Mouse (Mus musculus) G1E-ER4 (cell line): ENCODE data around the gene 4933427D14Rik. TPM values are rescaled to one million over a fixed set of nuclear protein-coding genes. Genes with fewer than 3 reads are reported as not detected.

Experiments
- GATA1 ChIP-seq: IDR thresholded peaks from one replicate; pipeline ENCODE4 v1.8.0; 2012; ENCODE audit warnings: low read length, inconsistent platforms
- polyA plus RNA-seq: library from polyadenylated mRNA; stranded (reverse); fragments of >175 nt; gene quantifications from 2 replicates; pipeline ENCODE4 v1.2.3, GENCODE M21; 2012

Gene 4933427D14Rik
- 2.4 TPM in 2 replicates for polyA plus RNA-seq

DNA sequence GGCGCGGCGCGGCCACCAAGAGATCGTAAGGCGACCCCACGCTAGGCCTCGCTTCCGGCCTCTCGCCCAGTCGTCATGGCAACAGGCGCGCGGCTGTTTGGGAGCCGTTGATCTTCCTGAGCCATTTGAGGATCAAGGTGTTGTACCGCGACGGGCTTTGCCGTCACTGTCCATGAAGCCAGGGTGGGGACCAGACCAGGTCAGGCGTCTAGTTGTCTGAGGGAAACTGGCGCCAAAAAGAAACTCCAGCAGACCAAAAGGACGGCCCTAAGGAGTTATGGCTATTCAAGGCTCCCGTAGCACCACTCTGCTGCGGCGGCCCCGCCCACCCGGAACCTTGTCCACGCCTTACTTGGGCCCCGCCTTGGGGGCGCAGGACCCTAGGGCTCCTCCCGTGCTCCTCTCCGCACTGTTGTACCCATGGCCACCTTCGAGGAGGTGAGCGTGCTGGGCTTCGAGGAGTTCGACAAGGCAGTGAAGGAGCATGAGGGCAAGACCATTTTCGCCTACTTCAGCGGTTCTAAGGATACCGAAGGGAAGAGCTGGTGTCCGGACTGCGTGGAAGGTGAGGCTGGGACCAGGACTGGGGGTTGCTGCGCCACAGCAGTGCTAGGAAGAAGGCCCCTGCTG, at the start of gene 4933427D14Rik, which contains the start of gene Txndc17:
Gene 4933427D14Rik (minus strand): TSS at position 256 of the 630 bp plus-strand sequence.
Gene Txndc17 (plus strand): TSS at position 344 of the 630 bp plus-strand sequence.
- no peak for TF ChIP-seq GATA1

DNA sequence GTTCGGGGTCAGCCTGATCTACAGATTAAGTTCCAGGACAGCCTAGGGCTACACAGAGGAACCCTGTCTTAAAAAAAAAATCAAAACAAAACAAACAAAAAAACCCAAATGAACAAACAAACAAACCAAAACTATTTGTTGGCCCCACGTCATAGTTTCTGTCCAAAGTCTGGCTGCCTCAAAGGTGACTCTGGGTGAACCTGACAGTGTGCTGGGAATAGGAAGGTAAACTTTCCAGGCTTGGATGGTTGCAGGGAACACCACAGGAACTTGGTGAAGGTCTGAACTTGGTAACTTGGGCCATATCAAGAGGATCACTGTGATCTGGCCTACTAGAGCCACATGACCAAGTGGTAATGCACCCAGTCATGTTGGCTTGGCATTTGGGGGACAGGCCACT, 49.2 kb upstream of the 4933427D14Rik start:
- no peak for TF ChIP-seq GATA1

DNA sequence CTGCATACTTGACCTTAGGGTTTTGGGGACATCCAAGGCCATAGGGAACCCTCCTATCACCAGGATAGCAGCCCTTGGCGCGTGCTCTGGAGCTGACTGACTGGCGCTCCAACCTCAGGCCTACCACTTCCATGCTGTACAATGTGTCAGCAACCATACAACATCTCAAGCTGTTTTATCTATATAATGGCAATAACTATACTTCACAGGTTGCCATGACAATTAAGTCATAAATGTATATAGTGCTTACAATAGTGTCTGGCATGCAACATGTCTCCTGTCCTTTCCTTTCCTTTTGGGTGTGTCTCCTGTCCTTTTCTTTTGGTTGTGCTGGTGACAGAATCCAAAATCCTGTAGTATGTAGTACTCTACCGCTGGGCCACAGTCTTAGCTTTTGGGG, 48.4 kb upstream of the 4933427D14Rik start:
- no peak for TF ChIP-seq GATA1

DNA sequence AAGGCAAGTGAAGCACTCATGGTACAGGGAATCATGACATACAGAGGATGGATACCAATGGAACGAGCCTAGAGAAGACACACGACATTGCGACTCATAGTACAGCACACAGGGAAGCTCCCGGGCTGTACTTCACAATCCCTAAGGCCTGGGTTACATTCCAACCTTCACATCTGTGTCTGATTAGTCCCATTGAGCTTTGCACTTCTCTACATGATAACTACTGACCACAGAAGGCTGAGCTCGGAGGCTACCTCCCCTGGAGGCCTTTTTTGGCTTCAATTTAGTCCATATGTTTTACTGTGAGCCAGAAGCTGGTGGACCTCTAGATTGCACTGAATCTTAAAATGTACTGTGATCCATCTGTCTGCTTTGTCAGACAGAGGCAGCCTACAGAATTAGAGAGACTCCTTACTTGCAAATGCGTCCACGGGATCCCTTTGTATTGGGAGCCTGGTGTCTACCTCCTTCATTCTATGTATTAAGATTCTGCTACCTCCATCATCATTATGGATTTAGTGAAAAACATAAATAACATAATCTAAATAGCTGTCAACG, 38.0 kb upstream of the 4933427D14Rik start:
- no peak for TF ChIP-seq GATA1

DNA sequence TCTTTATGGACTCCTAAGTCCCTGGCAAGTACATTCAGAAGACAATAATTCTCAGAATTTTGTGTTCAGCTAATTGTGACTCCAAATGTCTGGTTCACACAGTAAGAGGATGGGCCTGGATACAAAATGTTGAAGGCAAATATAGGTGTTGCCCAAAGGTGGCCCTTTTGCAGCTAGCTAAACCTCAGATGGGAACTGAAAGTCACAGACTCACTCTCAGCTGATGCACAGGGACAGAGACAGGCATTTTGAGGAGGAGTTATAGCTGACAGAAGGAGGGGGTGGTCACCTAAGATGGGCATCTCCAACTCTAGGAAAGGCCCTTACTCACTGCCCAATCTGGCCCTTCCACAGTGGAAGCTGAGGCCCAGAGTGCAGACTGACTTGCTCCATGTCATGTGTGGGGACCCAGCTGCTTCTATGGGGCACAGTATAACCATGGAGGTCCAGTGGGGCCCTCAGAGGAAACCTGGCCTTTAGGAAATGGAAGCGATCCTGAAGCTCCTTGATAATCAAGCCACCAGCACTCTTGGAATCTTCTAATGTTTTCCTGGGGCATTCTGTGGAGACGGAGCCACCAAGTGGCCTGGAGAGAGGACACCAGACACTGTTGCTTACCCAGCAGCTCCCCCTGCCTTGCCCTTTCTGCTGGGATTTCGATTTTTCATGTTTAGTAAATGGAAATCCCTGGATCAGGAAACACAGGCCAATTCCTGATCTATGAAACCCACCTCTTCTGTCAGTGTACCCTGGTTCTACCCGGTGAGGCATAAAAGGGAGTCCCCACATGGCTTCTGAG, 33.0 kb upstream of the 4933427D14Rik start:
- TF ChIP-seq GATA1: no peak

DNA sequence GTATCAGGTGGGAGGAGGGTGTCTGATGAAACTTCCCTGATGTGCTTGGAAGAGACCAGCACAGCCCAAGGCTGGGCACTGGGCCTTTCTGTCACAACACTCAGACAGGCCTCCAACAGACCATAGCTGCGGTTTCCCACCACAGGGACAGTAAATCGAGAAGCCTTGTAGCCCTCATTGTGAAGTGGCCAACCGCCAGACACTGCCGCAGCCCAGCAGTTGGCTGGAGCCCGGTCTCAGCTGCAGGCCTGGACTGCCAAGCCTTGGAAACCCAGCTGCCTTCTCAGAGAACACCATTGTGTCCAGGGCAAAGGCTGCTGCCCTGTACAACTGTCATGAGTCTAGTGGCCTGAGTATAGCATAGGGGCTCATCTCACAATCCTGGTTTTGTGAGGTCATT, 26.8 kb upstream of the 4933427D14Rik start:
- no peak for TF ChIP-seq GATA1

DNA sequence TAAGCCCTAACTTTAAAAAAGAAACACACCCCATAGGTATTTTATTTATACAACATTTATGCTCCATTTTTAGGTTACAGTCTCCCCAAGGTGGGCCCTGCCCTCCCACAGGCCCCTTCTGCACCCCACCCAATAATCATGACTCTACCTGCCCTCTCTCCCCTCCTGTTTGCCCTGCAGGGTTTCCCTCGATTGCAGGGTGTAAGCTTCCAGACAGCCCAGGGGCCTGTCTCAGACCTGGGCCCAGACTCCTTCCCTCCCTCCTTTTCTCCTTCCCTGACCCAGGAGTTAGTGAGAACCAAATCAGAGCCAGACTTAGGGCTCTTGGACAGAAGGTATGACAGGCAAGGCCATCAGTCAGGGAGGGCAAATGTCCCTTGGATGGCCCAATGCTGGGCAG, 25.7 kb upstream of the 4933427D14Rik start:
- no peak for TF ChIP-seq GATA1

DNA sequence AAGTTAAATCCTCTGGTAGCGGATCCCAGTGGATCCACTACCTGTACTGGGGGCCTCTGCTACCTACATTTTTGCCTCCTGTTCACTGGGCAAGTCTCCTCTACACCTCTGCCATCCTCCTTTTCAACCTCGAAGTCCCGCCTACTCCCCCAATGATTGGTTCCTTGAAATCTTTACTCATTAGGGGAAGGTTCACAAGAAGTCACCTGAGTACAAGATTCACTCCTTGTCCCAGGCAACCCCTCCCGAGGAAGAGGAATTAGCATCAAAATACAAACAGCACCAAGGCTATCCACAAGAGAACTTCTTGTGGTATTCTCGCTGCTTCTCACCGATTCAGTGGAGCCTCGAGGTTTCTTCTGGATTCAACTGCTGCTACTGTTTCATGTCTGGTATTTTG, 24.8 kb upstream of the 4933427D14Rik start:
- TF ChIP-seq GATA1: no peak

DNA sequence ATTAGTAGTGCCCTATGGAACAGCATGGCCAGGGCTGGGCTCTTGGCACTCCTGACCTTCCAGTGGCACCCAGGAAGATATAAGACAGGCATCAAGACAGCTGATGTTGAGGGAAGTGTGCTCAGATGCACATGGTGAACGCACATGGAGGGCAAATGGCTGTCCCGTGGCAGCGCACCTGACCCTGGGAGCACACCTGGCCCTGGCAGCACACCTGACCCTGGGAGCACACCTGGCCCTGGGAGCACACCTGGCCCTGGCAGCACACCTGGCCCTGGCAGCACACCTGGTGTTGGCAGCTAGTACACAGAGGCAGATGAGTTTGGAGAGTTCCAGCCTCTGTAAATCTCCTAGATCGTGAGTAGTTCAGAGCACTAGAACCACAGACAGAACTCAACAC, 21.3 kb upstream of the 4933427D14Rik start:
- TF ChIP-seq GATA1: no peak

DNA sequence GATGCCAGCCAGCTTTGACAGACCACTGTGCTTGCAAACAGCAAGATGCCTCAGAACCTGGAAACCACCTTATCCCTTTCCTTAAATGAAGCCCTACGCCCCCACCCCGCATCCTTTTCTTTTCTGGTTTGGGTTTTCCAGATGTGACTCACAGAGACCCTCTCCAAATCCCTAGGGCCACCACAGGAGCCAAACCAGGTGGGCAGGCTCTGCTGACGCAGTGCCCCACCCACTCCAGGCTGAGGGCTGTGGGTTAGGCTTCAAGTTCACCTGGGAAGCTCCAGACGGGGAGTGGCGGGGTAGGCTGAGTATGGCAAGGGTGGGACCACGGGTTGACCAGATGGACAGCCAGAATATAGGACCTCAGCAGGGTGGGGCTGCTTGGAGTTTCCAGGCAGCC, 19.6 kb upstream of the 4933427D14Rik start:
- TF ChIP-seq GATA1: no peak

DNA sequence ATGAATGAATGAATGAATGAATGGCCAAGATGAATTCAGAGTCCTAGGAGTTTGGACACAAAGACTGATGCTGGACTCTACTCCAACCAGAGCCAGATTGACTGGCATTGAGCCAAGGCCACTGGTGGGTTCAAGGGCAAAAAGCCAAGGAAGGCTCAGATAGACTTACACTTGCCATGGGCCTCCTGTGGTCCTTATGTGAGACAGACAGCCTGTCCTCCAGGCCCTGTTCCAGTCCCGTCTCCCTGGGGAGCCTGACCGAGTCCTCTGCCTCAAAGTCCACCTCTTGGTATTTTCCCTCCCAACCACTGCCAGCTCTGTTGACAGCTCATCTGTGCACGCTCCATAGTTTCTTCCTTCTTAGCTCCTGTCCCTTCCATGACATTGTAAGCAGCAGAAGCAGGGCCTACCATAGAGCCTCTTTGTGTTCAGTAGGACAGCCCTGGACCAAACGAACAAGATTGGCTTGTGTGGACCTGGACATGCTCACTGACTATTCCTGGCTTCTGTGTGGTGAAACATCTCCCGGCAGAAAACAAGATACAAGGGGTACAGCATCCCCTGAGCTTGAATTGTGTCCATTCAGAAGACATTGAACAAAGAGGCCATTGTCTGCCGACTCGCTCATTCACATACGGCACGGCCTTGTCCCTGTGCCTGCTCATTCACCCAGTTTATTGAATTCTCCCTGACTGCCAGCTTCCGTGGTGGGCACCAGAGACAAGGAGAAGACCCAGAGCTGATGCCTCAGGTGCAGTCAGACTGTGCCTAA, 18.9 kb upstream of the 4933427D14Rik start:
- TF ChIP-seq GATA1: no peak

DNA sequence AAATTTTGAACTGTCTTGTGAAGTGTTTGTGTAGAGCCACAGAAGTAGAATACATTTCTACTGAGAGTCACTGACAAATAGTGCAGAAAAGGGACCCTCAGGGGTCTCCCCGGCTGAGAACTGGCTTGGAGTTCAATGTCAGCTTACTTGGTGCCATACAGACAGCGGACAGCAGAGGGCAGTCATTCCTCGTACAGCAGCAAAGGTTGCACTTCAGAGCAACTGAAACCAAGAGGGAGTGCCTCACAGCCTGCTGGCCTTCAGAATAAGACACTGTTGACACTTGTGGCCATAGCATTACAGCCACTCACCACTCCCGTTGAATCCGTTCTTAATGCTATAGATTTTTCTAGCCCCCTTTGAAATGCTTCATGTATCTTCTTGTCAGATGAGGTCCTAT, 17.6 kb upstream of the 4933427D14Rik start:
- no peak for TF ChIP-seq GATA1

DNA sequence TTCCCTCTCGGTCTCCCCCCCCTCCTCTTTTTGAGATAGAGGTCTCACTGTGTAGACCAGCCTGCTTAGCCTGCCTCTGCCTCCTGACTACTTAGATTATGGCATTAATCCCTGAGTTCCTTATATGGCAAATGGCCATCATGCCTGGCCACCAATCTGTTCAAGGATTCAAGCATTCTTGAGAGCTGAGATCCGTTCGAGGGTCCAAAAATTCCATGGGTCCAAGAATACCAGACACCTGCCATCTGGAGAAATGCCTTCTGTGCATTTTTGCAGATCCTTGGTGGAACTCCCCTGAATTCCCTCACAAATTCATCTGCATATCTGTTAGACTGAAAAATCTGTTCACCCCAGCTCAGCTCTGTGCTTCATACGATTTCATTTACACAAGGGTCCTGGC, 16.2 kb upstream of the 4933427D14Rik start:
- TF ChIP-seq GATA1: no peak

DNA sequence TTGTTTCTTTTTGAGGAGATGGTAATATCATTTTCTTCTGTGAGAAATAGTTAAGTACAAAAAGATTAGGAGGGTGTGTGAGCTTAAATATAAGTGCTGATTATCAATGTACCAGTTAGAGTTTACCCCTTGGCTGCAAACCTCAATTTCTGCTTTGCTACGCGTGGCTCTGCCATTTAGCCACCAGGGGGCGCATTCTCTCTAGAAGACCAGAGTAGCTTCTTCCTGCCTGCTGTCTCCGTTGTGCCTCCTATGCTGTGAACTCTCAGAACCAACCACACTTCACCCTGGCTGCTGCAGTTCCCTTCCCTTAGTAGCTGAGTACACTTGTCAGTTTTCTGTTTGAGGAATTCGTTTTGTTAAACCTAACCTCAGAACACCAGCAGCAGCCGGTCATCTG, 14.0 kb upstream of the 4933427D14Rik start:
- no peak for TF ChIP-seq GATA1

DNA sequence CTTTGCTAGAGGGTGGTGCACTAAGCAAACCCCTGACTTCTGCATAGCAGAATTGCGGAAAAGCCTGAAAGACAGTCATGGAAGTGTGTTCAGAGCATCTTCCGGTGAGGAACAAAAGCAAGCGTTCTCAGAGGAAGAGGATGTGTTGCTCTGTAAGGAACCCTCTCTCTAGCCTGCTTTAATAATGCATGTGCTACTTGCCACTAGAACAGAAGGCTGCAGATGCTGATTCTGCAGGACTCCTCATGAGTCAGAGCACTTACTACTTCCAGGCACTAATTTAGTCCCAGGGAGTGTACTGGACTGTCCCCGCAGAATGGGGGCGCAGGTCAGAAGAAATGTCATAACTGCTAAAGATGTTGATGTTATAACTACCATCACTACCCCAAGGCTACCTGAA, 9.9 kb upstream of the 4933427D14Rik start:
- no peak for TF ChIP-seq GATA1

DNA sequence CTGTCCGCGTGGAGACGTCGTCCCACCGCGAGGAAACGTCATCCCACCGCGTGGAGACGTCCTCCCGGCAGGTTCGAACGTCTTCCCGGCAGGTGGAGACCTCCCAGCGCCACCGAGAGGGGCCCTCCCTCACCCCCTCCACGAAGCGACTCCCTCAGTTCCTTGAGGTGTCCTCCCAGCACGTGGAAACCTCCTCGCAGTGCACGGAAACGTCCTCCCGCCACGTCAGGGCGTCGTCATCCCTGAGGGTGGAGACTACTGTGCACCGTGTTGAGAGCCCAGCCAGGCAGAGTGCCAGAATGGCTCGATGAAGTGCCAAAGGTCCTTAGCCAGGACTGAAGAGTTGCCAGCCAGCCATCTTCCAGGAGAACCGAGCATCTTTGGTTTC, 8.1 kb upstream of the 4933427D14Rik start, which contains the start of gene Med31:
Gene Med31 (minus strand): TSS at position 183 of the 388 bp plus-strand sequence.
- no peak for TF ChIP-seq GATA1
